Mouse (Mus musculus) heart, postnatal 0 days (tissue): ENCODE measurements around the gene Fbxl3.

Source experiments
- CTCF ChIP-seq: IDR thresholded peaks from 2 replicates; pipeline ENCODE4 v1.5.1; 2016; ENCODE audit warnings: antibody characterized with exemption, control low read depth, low read depth
- EP300 ChIP-seq: IDR thresholded peaks from 2 replicates; pipeline ENCODE4 v1.6.1; 2016; ENCODE audit warnings: antibody characterized with exemption, low read depth

- no peak for TF ChIP-seq CTCF
- no peak for TF ChIP-seq EP300
Observed at GRCm38 (mm10) chr14:103071471-103071870, 27.9 kb downstream of the Fbxl3 start.
